Mouse (Mus musculus): ENCODE results near the gene Daam1.

The Daam1 gene

DNA sequence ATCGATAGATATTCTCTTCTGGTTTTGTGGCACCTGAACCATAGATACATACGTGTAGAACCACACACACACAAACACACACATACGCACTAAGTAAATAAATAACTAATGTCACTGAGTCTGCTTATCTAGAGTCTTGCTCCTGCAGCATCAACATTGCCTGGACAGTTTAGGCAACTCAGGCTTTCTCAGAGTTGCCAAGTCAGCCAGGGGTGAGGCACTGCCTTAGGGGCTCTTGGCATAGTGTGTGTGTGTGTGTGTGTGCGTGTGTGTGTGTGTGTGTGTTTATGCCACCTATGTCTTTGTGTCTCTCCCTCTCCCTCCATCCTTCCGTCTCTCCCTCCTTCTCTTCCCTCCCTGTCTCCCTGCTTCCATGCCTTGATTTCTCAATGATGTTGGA lies 110.4 kb downstream of the Daam1 start:
- no peak for DNase-seq

- no peak for DNase-seq
Observed at GRCm38 (mm10) chr12:71943112-71943511, 112.2 kb downstream of the Daam1 start.

DNA sequence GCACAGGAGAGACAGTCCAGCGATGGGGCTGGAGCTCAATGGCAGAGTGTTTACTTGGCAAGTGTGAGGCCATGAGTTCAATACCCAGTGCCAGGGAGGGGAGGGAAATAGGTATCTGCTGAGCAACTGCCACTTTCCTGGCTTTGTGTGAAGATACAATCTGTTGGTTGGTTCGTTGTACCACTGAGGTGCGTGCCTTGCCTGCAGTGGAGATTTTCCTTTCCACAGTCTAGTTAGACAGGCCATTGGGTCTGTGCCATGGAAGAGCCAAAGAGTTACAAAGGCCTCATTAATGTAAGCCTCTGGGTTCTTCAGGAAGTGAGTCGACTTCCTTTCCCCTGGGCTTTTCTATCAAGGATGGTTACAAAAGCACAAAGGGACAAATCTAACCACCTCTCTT lies 112.8 kb downstream of the Daam1 start:
- DNase-seq = no peak

DNA sequence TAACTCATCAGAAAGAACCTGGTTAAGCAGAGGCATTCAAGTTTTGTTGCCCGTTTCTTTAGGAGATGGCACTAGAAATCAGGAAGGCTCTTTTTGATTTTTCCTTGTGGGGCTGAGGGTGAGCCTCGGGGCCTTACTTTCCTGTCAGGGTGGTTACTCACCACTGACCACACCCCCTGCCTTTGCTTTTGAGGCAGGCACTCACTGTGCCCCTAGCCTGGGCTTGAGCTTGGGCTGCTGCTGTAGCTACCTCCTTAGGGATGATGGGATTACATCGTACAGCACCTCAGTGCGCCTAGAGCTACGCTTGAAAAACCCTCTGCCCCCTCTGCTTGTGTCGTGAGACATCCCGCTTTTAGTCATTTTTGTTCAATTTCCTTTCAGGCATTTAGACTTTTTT lies 115.0 kb downstream of the Daam1 start:
- no peak for DNase-seq

DNA sequence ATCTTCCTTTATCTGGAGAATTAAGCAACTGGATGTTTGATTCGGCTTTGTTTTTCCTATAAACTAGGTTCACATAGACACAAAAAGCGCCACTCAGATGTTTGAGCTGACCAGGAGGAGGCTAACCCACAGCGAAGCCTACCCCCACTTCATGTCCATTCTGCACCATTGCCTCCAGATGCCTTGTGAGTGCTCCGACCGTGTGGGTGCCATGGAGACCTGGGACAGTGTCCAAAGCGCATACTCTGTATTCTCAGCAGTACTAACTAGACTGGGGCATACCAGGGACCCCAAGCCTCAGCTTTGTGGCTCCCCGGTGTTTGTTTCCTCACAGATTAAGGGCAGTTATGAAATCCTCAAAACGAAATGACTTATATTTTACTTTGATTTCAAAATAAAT lies 115.6 kb downstream of the Daam1 start:
- no peak for DNase-seq

DNA sequence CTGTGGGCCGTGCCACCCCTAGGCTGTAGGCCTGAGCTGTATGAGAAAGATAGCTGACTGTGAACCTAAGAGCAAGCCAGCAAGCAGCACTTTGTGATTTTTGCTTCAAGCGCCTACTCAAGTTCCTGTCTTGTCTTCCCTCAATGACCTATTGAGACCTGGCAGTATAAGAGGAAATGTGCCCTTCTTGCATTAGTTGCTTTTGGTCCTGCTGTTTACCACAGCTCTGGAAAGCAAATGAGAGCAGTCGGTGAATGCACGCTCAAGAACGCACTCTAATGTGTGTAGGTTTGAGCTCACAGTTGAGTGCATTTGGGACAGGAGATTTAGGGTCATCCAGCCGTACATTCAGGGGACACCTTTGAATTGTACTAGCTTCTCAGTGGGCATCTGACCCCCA lies 118.1 kb downstream of the Daam1 start:
- DNase-seq = no peak

- no peak for DNase-seq
Observed at GRCm38 (mm10) chr12:71949606-71950005, 118.7 kb downstream of the Daam1 start.

GRCm38 (mm10) chr12:71950095-71950877 lies 119.4 kb downstream of the Daam1 start:
- DNase-seq = peak; percentile 25

DNA sequence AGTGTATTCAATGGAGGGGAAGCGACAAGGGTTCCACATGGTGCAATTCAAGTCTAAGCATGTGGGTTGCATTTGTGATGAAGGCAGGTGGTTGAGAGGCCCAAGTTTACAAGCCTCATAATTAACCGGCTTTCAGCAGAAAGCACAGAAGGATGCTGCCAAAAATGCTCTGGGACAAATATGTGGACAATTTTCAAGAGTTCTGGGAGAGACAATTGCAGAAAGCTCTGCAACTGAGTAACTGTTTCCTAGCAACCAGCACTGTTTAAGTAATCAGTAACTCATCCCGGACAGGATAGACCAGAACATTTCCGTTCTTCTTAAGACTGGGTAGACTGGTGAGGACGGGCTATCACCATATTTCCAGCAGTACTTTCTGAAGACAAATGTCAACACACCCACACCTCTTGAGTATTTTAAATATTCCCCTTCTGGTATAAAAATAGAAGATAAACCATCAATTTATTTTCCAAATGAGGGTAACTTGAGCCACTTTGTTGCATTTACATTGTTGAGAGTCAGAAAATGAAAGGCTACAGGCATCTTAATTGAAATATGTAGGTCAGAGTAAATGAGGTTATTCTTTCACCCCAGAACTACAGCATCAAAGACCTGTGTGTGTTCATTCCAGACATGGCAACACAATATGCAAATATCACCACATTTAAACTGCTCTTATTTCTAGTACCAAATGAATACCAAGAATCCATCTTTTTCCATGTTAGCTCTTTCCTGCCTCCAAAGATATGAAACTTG lies 123.5 kb downstream of the Daam1 start:
- DNase-seq = no peak

- DNase-seq = no peak
Observed at GRCm38 (mm10) chr12:71956980-71957379, 126.1 kb downstream of the Daam1 start.

GRCm38 (mm10) chr12:71957496-71957895 lies 126.6 kb downstream of the Daam1 start:
- DNase-seq = no peak

- DNase-seq = no peak
Observed at GRCm38 (mm10) chr12:71959351-71959991, 128.6 kb downstream of the Daam1 start.

- DNase-seq = no peak
Observed at GRCm38 (mm10) chr12:71961671-71962070, 130.8 kb downstream of the Daam1 start.

- DNase-seq = no peak
Observed at GRCm38 (mm10) chr12:71962616-71963015, 131.7 kb downstream of the Daam1 start.

DNA sequence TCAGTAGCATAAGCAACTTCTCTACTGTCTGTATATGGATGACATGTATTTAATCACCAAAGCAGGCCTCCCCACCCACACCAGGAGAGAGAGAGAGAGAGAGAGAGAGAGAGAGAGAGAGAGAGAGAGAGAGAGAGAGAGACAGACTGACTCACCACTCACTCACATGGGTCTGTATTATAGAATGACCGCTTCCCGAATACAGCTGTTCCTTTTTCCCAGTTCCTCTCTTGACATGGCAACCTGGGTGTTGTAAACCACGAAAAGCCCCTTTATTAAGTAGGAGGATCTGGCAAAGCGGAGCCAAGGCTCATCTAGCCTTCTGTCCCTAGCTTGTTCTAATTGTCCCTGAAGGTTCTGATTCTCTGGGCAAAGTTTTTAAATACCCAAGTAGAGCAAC lies 137.7 kb downstream of the Daam1 start:
- DNase-seq = no peak

DNA sequence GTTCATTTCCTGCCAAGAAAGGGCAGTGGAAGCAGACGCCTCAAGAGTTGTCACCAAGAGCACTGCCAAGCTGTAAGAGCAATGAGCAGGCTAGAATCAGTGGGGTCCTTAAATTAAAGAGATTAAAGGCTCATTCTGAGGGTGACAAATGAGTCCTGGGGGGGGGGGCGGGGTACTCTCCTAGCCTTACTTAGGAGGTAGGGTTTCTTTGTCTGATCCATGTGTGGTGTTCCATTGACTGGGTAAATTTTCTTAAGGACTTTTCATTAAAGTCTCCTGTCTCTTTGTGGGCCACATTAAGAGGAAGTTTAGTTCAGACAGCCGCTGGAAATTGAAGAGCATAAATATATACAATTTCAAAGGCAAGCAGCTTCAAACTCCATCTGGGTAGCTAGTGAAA lies 138.1 kb downstream of the Daam1 start:
- DNase-seq = no peak

GRCm38 (mm10) chr12:71969439-71969838 lies 138.6 kb downstream of the Daam1 start:
- DNase-seq = no peak

DNA sequence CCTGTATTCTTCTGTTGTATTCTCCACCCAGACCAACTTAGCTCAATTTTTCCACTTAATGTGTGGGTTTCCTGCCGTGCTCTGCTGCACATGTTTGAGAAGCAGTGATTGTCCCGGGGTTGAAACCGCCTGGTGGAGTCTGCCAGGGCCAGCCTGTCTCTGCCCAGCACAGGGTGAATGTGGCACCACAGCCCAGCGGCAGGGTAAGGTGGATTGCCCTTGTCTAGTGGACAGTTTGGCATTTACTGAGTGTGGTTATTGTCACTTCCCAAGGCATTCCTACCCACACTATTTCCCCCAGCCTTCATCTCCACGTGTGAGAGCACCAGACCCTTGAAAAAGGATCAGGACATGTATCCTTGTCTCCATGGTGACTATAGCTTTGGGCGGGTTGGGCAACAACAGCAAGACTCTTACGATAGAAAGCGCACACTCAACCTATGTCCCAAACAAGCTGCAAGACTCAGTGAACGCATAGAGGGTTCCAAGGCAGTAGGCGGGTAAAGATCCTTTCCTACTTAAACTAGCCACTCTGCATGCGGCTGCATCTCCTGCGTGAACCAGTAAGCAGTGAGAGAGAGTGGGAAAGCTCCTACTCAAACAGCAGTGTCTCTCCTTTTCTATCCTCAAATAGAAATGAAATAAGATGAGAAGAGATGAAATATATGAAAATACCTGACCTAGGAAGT lies 139.2 kb downstream of the Daam1 start:
- DNase-seq = no peak

GRCm38 (mm10) chr12:71970791-71971654 lies 140.1 kb downstream of the Daam1 start:
- no peak for DNase-seq

DNA sequence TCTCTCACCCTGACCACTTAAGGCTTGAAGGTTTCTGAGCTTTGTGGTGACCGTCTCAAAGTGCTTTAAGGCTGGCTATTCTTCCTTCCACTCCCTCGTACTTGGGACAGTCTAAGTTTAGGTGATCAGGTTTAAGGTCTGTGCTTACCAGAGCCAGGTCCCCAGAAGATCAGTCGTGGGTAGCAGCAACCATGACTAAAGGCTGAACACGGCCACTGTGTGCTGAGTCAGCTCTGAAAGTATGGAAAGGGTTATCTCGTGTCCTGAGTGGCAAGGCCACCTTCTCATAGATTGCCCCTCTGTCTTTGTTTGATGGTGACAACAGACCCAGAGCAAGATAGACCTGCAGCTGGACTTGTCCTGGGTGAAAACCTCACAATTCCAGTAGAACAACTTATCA lies 141.2 kb downstream of the Daam1 start:
- DNase-seq = no peak

DNA sequence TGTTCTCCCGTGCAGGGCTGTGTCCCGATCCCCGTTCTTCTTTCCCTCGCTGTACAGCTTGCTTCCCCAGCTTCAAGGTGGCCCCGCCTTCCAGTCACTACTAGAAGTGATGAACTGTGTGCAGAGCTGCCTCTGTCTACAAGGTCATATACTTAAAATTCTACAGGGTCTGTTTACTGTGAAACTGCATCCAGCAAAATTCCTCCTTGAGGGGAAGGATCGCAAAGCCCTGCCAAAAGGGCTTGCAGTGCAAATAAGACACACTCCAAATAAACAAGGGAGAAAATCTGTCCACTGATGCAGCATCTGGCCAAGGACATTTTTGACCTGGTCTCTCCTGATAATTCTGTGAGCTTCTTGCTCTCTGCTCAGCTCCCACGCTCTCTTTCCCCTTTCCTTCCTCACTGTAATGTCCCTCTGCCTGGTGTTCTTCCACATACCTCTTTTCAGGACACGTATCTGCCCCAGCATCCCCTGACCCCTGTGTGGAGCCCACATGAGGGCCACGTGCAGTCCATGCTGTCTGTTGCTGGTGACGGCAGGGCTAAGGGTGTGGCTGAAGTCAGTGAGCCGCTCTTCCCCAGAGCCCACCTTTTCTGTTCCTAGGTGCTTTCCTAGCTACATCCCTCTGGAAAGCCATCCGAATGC lies 141.9 kb downstream of the Daam1 start:
- no peak for DNase-seq

DNA sequence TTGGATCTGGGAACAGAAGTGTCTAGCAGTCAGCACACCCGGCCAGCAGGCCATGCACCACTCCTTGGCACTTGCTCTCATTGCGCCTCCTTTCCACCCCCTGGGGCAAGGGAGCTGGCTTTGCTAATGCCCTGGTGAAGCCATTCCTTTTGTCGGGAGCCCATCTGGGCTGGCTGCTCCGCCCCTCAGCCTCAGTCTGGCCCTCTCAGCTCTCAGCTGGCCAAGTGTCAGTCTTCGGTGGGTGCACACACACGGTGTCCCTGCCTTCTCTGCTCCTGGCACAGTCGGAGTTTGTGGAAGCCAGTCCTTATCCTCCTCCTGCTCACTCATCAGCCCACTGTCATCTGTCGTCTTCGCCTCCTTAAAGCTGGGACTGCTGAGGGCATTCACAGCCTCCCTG lies 142.7 kb downstream of the Daam1 start:
- DNase-seq = no peak

Data from thymus, postnatal 25 days (tissue).